Mouse (Mus musculus): Measurements from ENCODE around the gene Nampt. TPM values are rescaled to one million over a fixed set of nuclear protein-coding genes. Genes with fewer than 3 reads are reported as not detected.
"Not testable (repeated sequence)": the region's sequence is repeated elsewhere in the genome, so short reads cannot be mapped to it uniquely, and the experiment has no call there.

Nampt gene
- polyA plus RNA-seq, 1 experiment from 2014 or later: 16.4 TPM

DNA sequence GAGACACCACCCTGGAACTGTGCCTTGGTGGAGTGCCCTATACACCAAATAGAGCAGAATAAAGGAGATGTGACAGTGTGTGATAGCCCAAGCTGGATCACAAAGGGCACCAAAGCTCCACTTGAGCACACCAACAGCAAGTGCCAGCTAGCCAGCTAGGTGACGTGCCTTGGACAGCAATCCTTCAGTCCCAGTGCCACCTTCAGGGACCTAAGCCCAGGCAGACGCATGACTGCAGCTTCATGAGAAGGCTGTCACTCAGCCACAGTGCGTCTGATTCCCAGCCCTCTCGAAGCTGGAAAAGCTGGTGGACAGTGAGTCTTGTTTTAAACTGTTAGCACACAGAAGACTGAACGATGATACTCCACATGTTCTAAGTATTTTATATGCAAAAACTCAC is 70.5 kb downstream of the Nampt start:
- DNase-seq: no peak

DNA sequence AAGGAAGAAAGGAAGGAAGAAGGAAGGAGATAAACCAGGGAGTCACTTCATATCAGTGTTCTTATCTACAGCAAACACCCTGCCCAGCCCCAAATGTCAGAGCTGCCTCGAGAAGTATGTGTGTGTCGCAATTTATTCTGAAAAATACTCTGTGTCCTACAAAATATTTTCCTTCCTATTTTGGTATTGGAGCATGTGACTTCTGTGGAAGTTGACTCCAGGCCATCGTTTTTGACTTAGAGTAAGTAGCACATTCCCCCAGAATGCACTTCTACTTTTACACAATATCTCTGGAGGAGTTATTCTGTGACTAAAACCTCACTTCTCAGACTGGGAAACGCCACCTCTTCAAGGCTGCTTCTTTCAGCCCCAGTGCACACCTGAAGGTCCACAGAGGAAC is 71.1 kb downstream of the Nampt start:
- no peak overlapping the region for H3K9ac ChIP-seq (replicated peaks)
- ATAC-seq (peak; percentile 25; the same call in 1 of the 2 replicates), DNase-seq (no peak)
- H3K4me1 ChIP-seq (ENCODE audit: insufficient read depth): peaks cover 5% of the 10 kb centered on the region; the same call in 1 of the 2 replicates
- H3K36me3 ChIP-seq (replicated peaks; ENCODE audit: insufficient read depth, low read length): no peaks in the 10 kb centered on the region
- 23% methylated on average over 4 of the region's 4 CpGs for WGBS (ENCODE audit: insufficient replicate concordance)
- H3K9me3 ChIP-seq (ENCODE audit: low read length): no peaks in the 10 kb centered on the region
- no peak overlapping the region for H3K4me2 ChIP-seq (ENCODE audit: low read depth, low read length)
- no peak overlapping the region for H3K4me3 ChIP-seq (ENCODE audit: low read depth, low read length)
- H3K27ac ChIP-seq (ENCODE audit: low read depth): no peak overlapping the region
- TF ChIP-seq CTCF (IDR thresholded peaks at IDR 0.05; ENCODE audit: low read depth): no peak
- no peaks in the 10 kb centered on the region for H3K27me3 ChIP-seq (ENCODE audit: insufficient read depth, low read length)

More for the DNA sequence above, 70.5 kb downstream of the Nampt start:
- Histone ChIP-seq H3K9ac (replicated peaks) (no peak overlapping the region), H3K4me3 (ENCODE audit: low read depth, low read length) (no peak overlapping the region), H3K36me3 (replicated peaks; ENCODE audit: insufficient read depth, low read length) (no peaks in the 10 kb centered on the region), H3K4me2 (ENCODE audit: low read depth, low read length) (no peak overlapping the region), H3K9me3 (ENCODE audit: low read length) (no peaks in the 10 kb centered on the region), H3K27ac (ENCODE audit: low read depth) (no peak overlapping the region), H3K4me1 (ENCODE audit: insufficient read depth) (peaks cover 5% of the 10 kb centered on the region; the same call in 1 of the 2 replicates), H3K27me3 (ENCODE audit: insufficient read depth, low read length) (no peaks in the 10 kb centered on the region)
- 75% methylated on average over 5 of the region's 5 CpGs for WGBS (ENCODE audit: insufficient replicate concordance)
- TF ChIP-seq CTCF (IDR thresholded peaks at IDR 0.05; ENCODE audit: low read depth) (no peak), EP300 (IDR thresholded peaks at IDR 0.05; ENCODE audit: low read depth) (no peak)
- no peak for ATAC-seq

- WGBS (ENCODE audit: insufficient replicate concordance): 81% methylated on average over 13 of the region's 13 CpGs
- H3K9ac ChIP-seq (replicated peaks); H3K9me3 ChIP-seq (ENCODE audit: low read length); H3K4me2 ChIP-seq (ENCODE audit: low read depth, low read length); DNase-seq; H3K4me1 ChIP-seq (ENCODE audit: insufficient read depth); H3K4me3 ChIP-seq (ENCODE audit: low read depth, low read length); H3K36me3 ChIP-seq (replicated peaks; ENCODE audit: insufficient read depth, low read length); ATAC-seq; H3K27me3 ChIP-seq (ENCODE audit: insufficient read depth, low read length); H3K27ac ChIP-seq (ENCODE audit: low read depth): not testable (repeated sequence)
Observed at GRCm38 (mm10) chr12:32891271-32891670, 71.9 kb downstream of the Nampt start.

GRCm38 (mm10) chr12:32893212-32893611 is 73.9 kb downstream of the Nampt start:
- peak; percentile 47; the same call in 1 of the 2 replicates for ATAC-seq
- H3K4me1 ChIP-seq (ENCODE audit: insufficient read depth): peaks cover 5% of the 10 kb centered on the region; the same call in 1 of the 2 replicates
- no peak for TF ChIP-seq EP300 (IDR thresholded peaks at IDR 0.05; ENCODE audit: low read depth)
- TF ChIP-seq CTCF (IDR thresholded peaks at IDR 0.05; ENCODE audit: low read depth): no peak
- H3K27me3 ChIP-seq (ENCODE audit: insufficient read depth, low read length): no peaks in the 10 kb centered on the region
- 26% methylated on average over 12 of the region's 12 CpGs for WGBS (ENCODE audit: insufficient replicate concordance)
- peak; percentile 59 for DNase-seq
- no peak overlapping the region for H3K4me3 ChIP-seq (ENCODE audit: low read depth, low read length)
- no peak overlapping the region for H3K27ac ChIP-seq (ENCODE audit: low read depth)
- no peaks in the 10 kb centered on the region for H3K9me3 ChIP-seq (ENCODE audit: low read length)
- no peak overlapping the region for H3K9ac ChIP-seq (replicated peaks)
- H3K36me3 ChIP-seq (replicated peaks; ENCODE audit: insufficient read depth, low read length): no peaks in the 10 kb centered on the region
- H3K4me2 ChIP-seq (ENCODE audit: low read depth, low read length): no peak overlapping the region

DNA sequence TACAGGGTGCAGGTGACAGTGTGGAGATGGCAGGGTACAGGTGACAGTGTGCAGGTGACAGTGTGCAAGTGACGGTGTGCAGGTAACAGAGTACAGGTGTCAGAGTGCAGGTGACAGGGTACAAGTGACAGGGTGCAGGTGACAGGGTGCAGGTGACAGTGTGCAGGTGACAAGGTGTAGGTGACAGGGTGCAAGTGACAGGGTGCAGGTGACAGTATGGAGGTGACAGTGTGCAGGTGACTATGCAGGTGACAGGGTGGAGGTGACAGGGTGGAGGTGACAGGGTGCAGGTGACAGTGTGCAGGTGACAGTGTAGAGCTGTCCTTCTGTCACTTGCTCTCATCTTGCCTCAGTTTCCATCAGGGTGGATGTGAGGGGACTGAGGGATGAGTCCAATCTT is 76.5 kb downstream of the Nampt start:
- DNase-seq: no peak
- Histone ChIP-seq H3K27ac (ENCODE audit: low read depth) (no peak overlapping the region), H3K4me3 (ENCODE audit: low read depth, low read length) (no peak overlapping the region), H3K4me1 (ENCODE audit: insufficient read depth) (peaks cover 5% of the 10 kb centered on the region; the same call in 1 of the 2 replicates), H3K9me3 (ENCODE audit: low read length) (no peaks in the 10 kb centered on the region), H3K4me2 (ENCODE audit: low read depth, low read length) (no peak overlapping the region), H3K27me3 (ENCODE audit: insufficient read depth, low read length) (no peaks in the 10 kb centered on the region), H3K36me3 (replicated peaks; ENCODE audit: insufficient read depth, low read length) (no peaks in the 10 kb centered on the region), H3K9ac (replicated peaks) (no peak overlapping the region)
- WGBS (ENCODE audit: insufficient replicate concordance): 65% methylated on average over 1 of the region's 1 CpGs
- no peak for ATAC-seq
- TF ChIP-seq EP300 (IDR thresholded peaks at IDR 0.05; ENCODE audit: low read depth): no peak
- TF ChIP-seq CTCF (IDR thresholded peaks at IDR 0.05; ENCODE audit: low read depth): no peak

DNA sequence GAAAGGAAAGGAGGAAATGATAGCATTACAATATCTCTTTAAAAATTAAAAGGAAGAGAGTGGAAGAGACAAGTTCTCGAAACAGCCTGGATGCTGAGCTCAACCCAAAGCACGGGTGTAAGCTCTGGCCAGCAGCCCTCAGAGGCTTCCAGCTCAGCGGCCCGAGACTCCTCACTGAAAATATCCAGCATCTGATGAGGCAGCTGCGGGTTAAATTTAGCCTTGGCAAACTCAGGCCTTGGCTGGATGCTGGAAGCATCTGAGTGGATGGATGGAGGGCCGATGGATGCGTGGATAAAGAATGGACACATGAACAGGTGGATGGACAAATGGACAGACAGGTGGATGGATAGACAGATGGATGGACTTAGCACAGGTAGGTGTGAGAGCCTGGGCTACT is 77.2 kb downstream of the Nampt start:
- ATAC-seq (no peak), DNase-seq (no peak)
- Histone ChIP-seq H3K36me3 (replicated peaks; ENCODE audit: insufficient read depth, low read length) (no peaks in the 10 kb centered on the region), H3K4me2 (ENCODE audit: low read depth, low read length) (no peak overlapping the region), H3K4me1 (ENCODE audit: insufficient read depth) (peaks cover 5% of the 10 kb centered on the region; the same call in 1 of the 2 replicates), H3K27ac (ENCODE audit: low read depth) (no peak overlapping the region), H3K27me3 (ENCODE audit: insufficient read depth, low read length) (no peaks in the 10 kb centered on the region), H3K9ac (replicated peaks) (no peak overlapping the region), H3K4me3 (ENCODE audit: low read depth, low read length) (no peak overlapping the region), H3K9me3 (ENCODE audit: low read length) (no peaks in the 10 kb centered on the region)
- TF ChIP-seq CTCF (IDR thresholded peaks at IDR 0.05; ENCODE audit: low read depth): no peak
- no peak for TF ChIP-seq EP300 (IDR thresholded peaks at IDR 0.05; ENCODE audit: low read depth)
- 72% methylated on average over 7 of the region's 7 CpGs for WGBS (ENCODE audit: insufficient replicate concordance)

All from liver, postnatal 0 days (tissue).